In the genomic region with DNA sequence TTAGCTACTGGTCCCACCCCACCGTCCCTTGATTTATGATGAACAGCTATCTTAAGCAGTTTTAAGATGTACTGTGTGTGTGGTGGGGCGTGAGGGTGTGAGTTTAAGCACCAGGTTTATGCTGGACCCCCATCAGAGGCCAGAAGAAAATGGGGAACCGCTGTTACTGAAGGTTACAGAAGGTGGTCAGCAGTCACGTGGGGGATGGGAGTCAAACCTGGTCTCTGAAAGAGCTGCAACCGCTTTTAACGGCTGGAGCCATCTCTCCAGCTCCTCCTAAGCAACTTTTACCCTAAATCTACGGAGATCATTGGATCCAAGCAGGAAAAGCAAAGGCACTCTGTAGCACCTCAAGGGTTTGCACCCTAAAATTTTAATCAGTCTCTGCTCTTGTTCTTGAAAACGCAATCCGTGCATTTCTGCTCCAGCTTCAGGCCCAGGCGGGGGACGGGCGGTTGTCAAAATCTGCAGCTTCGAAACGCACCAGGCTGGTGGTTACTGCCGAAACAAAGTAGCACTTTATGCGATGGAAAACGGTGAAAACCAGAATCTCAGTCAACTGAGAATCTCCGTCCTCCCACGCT, we compare ENCODE assay signal across 7 mouse cellular contexts. TPM values are rescaled to one million over a fixed set of nuclear protein-coding genes. Genes with fewer than 3 reads are reported as not detected.
DNase-seq lines count a peak whose midpoint lies in the region; ATAC-seq and TF ChIP-seq lines count a peak whose summit lies in the region.

No protein-coding gene starts in this region.

- TF ChIP-seq POLR2A in liver, adult 2 months (IDR thresholded peaks at IDR 0.05; ENCODE audit: extremely low read depth, insufficient read depth, low read length), result no peak
- no peak for TF ChIP-seq POLR2A in myocyte (IDR thresholded peaks at IDR 0.05; ENCODE audit: insufficient read length, low read depth)

- ATAC-seq in forebrain, embryonic 13.5 days, result peak; percentile 19
- ATAC-seq in limb, embryonic 12.5 days (ENCODE audit: insufficient number of reproducible peaks, insufficient read depth, low FRiP score, low TSS enrichment, low read depth), result peak; percentile 57; the same call in 1 of the 2 replicates

- H3K27ac ChIP-seq in liver, adult 2 months (replicated peaks; ENCODE audit: insufficient read depth, low read depth, low read length), result peak overlapping the region; percentile 68
- peak overlapping the region; percentile 79 for H3K27ac ChIP-seq in brown adipose tissue, adult 24 weeks (replicated peaks; ENCODE audit: low read depth, low read length)
- H3K27ac ChIP-seq in forebrain, embryonic 13.5 days, result peak overlapping the region; percentile 49
- H3K27ac ChIP-seq in limb, embryonic 12.5 days, result peak overlapping the region; percentile 60; the same call in 1 of the 2 replicates

- peak overlapping the region; percentile 19 for H3ac ChIP-seq in myocyte (ENCODE audit: control insufficient read depth, insufficient read length)

- H3K9me3 ChIP-seq in forebrain, embryonic 13.5 days (replicated peaks), result no peaks in the 10 kb centered on the region
- H3K9me3 ChIP-seq in limb, embryonic 12.5 days, result no peaks in the 10 kb centered on the region

- peaks cover 5% of the 10 kb centered on the region; the same call in 1 of the 2 replicates for H3K79me2 ChIP-seq in liver, adult 2 months (ENCODE audit: control insufficient read depth, insufficient read depth, low read length)
- peaks cover 42% of the 10 kb centered on the region for H3K79me2 ChIP-seq in myocyte (ENCODE audit: control insufficient read depth, insufficient read depth)

- no peaks in the 10 kb centered on the region for H3K27me3 ChIP-seq in liver, adult 2 months (ENCODE audit: control insufficient read depth, insufficient read depth, low read length)
- no peaks in the 10 kb centered on the region for H3K27me3 ChIP-seq in forebrain, embryonic 13.5 days
- H3K27me3 ChIP-seq in limb, embryonic 12.5 days, result no peaks in the 10 kb centered on the region
- H3K27me3 ChIP-seq in myocyte (ENCODE audit: control insufficient read depth, insufficient read depth, insufficient read length), result peaks cover 9% of the 10 kb centered on the region

- no peak for DNase-seq in liver, adult 2 months (ENCODE audit: extremely low read depth, low read depth, low spot score)
- no peak for DNase-seq in liver
- no peak for DNase-seq in spleen, postnatal 4 days (ENCODE audit: low spot score in 2 of 2)

- 15% methylated on average over 19 of the region's 19 CpGs for WGBS in liver, adult 2 months
- 6% methylated on average over 19 of the region's 19 CpGs for WGBS in forebrain, embryonic 13.5 days
- 5% methylated on average over 19 of the region's 19 CpGs for WGBS in limb, embryonic 12.5 days

- no peak for TF ChIP-seq CTCF in liver, adult 2 months (IDR thresholded peaks at IDR 0.05; ENCODE audit: low read depth, low read length)

- peaks cover 17% of the 10 kb centered on the region for H3K36me3 ChIP-seq in liver, adult 2 months (ENCODE audit: control insufficient read depth, insufficient read depth, low read length)
- H3K36me3 ChIP-seq in forebrain, embryonic 13.5 days (ENCODE audit: poor library complexity, severe bottlenecking), result no peaks in the 10 kb centered on the region
- no peaks in the 10 kb centered on the region for H3K36me3 ChIP-seq in limb, embryonic 12.5 days
- H3K36me3 ChIP-seq in myocyte (ENCODE audit: control insufficient read depth, insufficient read depth), result no peaks in the 10 kb centered on the region

- H3K4me3 ChIP-seq in liver, adult 2 months (ENCODE audit: insufficient read depth, low read depth, low read length), result peak overlapping the region; percentile 94
- peak overlapping the region; percentile 90 for H3K4me3 ChIP-seq in brown adipose tissue, adult 24 weeks (ENCODE audit: insufficient read depth, low read depth, low read length)
- peak overlapping the region; percentile 100 for H3K4me3 ChIP-seq in forebrain, embryonic 13.5 days
- peak overlapping the region; percentile 99 for H3K4me3 ChIP-seq in limb, embryonic 12.5 days (replicated peaks)
- peak overlapping the region; percentile 96 for H3K4me3 ChIP-seq in myocyte

- peak overlapping the region; percentile 90 for H3K4me2 ChIP-seq in forebrain, embryonic 13.5 days
- H3K4me2 ChIP-seq in limb, embryonic 12.5 days, result peak overlapping the region; percentile 75
- H3K4me2 ChIP-seq in myocyte (ENCODE audit: low read depth), result peak overlapping the region; percentile 99

- H3K9ac ChIP-seq in liver, adult 2 months (ENCODE audit: low read depth, low read length), result peak overlapping the region; percentile 63
- peak overlapping the region; percentile 95 for H3K9ac ChIP-seq in forebrain, embryonic 13.5 days
- H3K9ac ChIP-seq in limb, embryonic 12.5 days (replicated peaks), result peak overlapping the region; percentile 92

- peaks cover 2% of the 10 kb centered on the region; the same call in 1 of the 2 replicates for H3K4me1 ChIP-seq in liver, adult 2 months (ENCODE audit: control insufficient read depth, insufficient read depth, low read length)
- H3K4me1 ChIP-seq in brown adipose tissue, adult 24 weeks (ENCODE audit: control insufficient read depth, insufficient read depth, insufficient read length, low read length), result no peaks in the 10 kb centered on the region
- peaks cover 24% of the 10 kb centered on the region for H3K4me1 ChIP-seq in forebrain, embryonic 13.5 days
- H3K4me1 ChIP-seq in limb, embryonic 12.5 days (replicated peaks), result peaks cover 8% of the 10 kb centered on the region

TF ChIP-seq in myocyte, 11 proteins besides CTCF, POLR2A, EP300 and RAD21:
- no peak for TF ChIP-seq MAX (IDR thresholded peaks at IDR 0.05; ENCODE audit: low read depth)
- peak; percentile 35 for TF ChIP-seq USF1 (IDR thresholded peaks at IDR 0.05; ENCODE audit: low read depth)

RNA-seq across cellular contexts. Expression of a gene that starts 0.5 kb away (rescaled TPM):
- 9.0 and 13.5 TPM in 2 replicates for total RNA-seq in liver, adult 2 months (2014; rRNA removed)
- polyA plus RNA-seq in liver, adult 2 months (2012; rRNA removed), result 3.3 and 6.1 TPM in 2 replicates
- polyA plus RNA-seq in brown adipose tissue, adult 24 weeks (2012; ENCODE audit: insufficient read depth, insufficient read length, missing spikeins), result 10.2 and 13.0 TPM in 2 replicates
- polyA plus RNA-seq in forebrain, embryonic 13.5 days (2015; fragmentation: Nextera tagmentation; extraction: Ambion mirVana), result 51.5 and 52.0 TPM in 2 replicates
- 39.4 and 40.1 TPM in 2 replicates for polyA plus RNA-seq in limb, embryonic 12.5 days (2016; fragmentation: Nextera tagmentation; extraction: Ambion mirVana)
- polyA plus RNA-seq in myocyte (2012; fragmentation: generic; extraction: Trizol), result 10.1 TPM

RNA-seq across cellular contexts. Expression of a gene that starts 41.6 kb away (rescaled TPM):
- total RNA-seq in liver, adult 2 months (2014; rRNA removed), result 480 and 574 TPM in 2 replicates
- 130 and 147 TPM in 2 replicates for polyA plus RNA-seq in liver, adult 2 months (2012; rRNA removed)
- not detected in 2 replicates for polyA plus RNA-seq in brown adipose tissue, adult 24 weeks (2012; ENCODE audit: insufficient read depth, insufficient read length, missing spikeins)
- 0.19 and 0.28 TPM in 2 replicates for polyA plus RNA-seq in forebrain, embryonic 13.5 days (2015; fragmentation: Nextera tagmentation; extraction: Ambion mirVana)
- not detected in 2 replicates for polyA plus RNA-seq in limb, embryonic 12.5 days (2016; fragmentation: Nextera tagmentation; extraction: Ambion mirVana)
- polyA plus RNA-seq in myocyte (2012; fragmentation: generic; extraction: Trizol), result not detected

Comparison
In these comparisons a context has a peak if more than half of its experiments do, and no peak if none do; other contexts are left out.
1. RNA of a gene that starts 41.6 kb away (polyA plus RNA-seq): 130 to 147 TPM in liver, adult 2 months; 0.19 to 0.28 TPM in forebrain, embryonic 13.5 days, not detected in limb, embryonic 12.5 days, not detected in brown adipose tissue, adult 24 weeks and not detected in myocyte (single experiment); every median in the first group is over 100 times any median in the second.
2. Peak in every context shown above with its lines, with median percentiles within 50 percentile points of each other: H3K27ac ChIP-seq, H3K4me3 ChIP-seq, H3K9ac ChIP-seq and H3K4me2 ChIP-seq.